Mouse (Mus musculus): ENCODE data around the gene Fam81b.

GRCm38 (mm10) chr13:76304637-76305122 is at the start of gene Fam81b:
- TF ChIP-seq CTCF (IDR thresholded peaks at IDR 0.05; ENCODE audit: low read depth, low read length) = no peak
- TF ChIP-seq POLR2A (IDR thresholded peaks at IDR 0.05; ENCODE audit: borderline replicate concordance, low read depth, low read length) = no peak

All from bone marrow macrophage, adult 2 months (primary cell).